Mouse (Mus musculus) neutrophil, adult 65 days (primary cell): ENCODE measurements around the gene Sox2. TPM values are rescaled to one million over a fixed set of nuclear protein-coding genes. Genes with fewer than 3 reads are reported as not detected.

Source experiments
- total RNA-seq: library from RNA; stranded (reverse); gene quantifications from 2 replicates; pipeline ENCODE4 v1.2.4, GENCODE M21; 2023

The Sox2 gene
- not detected in 2 replicates for total RNA-seq

GRCm38 (mm10) chr3:34649726-34650620 is at the start of gene Sox2:
Gene Sox2 (plus strand): TSS chr3:34650405.

